Mouse (Mus musculus) liver, adult 2 months (tissue): ENCODE results near the gene Uri1. TPM values are rescaled to one million over a fixed set of nuclear protein-coding genes. Genes with fewer than 3 reads are reported as not detected.

Experiments
- DNase-seq: peaks from one replicate; pipeline ENCODE4 v3.0.0-alpha.2; 2011; ENCODE audit warnings: low read depth, low spot score; ENCODE audit errors: extremely low read depth
- H3K27ac ChIP-seq: fragments of 200-500 bp; replicated peaks from 2 replicates; pipeline ENCODE4 v1.5.1; 2012; ENCODE audit warnings: low read depth, mild to moderate bottlenecking, control low read depth, inconsistent platforms, low read length; ENCODE audit not compliant: insufficient read depth
- H3K27me3 ChIP-seq: fragments of 200-500 bp; 2 replicates; pipeline ENCODE4 v1.6.1; 2012; ENCODE audit warnings: mild to moderate bottlenecking, moderate library complexity, low read length, inconsistent platforms; ENCODE audit not compliant: control insufficient read depth, insufficient read depth
- H3K36me3 ChIP-seq: fragments of 200-500 bp; 2 replicates; pipeline ENCODE4 v1.6.1; 2012; ENCODE audit warnings: low read length, inconsistent platforms; ENCODE audit not compliant: control insufficient read depth, insufficient read depth
- H3K4me1 ChIP-seq: fragments of 200-500 bp; 2 replicates; pipeline ENCODE4 v1.6.1; 2011; ENCODE audit warnings: low read length; ENCODE audit not compliant: control insufficient read depth, insufficient read depth
- H3K4me3 ChIP-seq: fragments of 200-500 bp; 2 replicates; pipeline ENCODE4 v1.5.1; 2011; ENCODE audit warnings: low read depth, mild to moderate bottlenecking, control low read depth, low read length, moderate library complexity; ENCODE audit not compliant: insufficient read depth
- H3K79me2 ChIP-seq: fragments of 200-500 bp; 2 replicates; pipeline ENCODE4 v1.6.1; 2012; ENCODE audit warnings: inconsistent platforms, mild to moderate bottlenecking, low read length, moderate library complexity; ENCODE audit not compliant: control insufficient read depth, insufficient read depth
- H3K9ac ChIP-seq: fragments of 200-500 bp; 2 replicates; pipeline ENCODE4 v1.6.1; 2012; ENCODE audit warnings: low read depth, mild to moderate bottlenecking, control low read depth, inconsistent platforms, low read length
- CTCF ChIP-seq: fragments of 200-500 bp; IDR thresholded peaks from 2 replicates; pipeline ENCODE4 v1.5.1; 2011; ENCODE audit warnings: low read depth, low read length, control low read depth
- POLR2A ChIP-seq: fragments of 200-500 bp; IDR thresholded peaks from 2 replicates; pipeline ENCODE4 v1.6.1; 2011; ENCODE audit warnings: low read length, control low read depth; ENCODE audit not compliant: insufficient read depth; ENCODE audit errors: extremely low read depth
- WGBS: fragments of 180-500 bp; shearing (Covaris S2); methylation state at CpG from one replicate; pipeline ENCODE4 v1.1.7; 2018; 5-methylcytosine and 5-hydroxymethylcytosine counted together
- polyA plus RNA-seq: library from polyadenylated mRNA; depleted of rRNA; stranded (reverse); fragments of >200 nt; gene quantifications from 2 replicates; pipeline ENCODE4 v1.2.3, GENCODE M21; 2012; rRNA removed
- total RNA-seq: library from RNA; depleted of rRNA; stranded (reverse); fragments of >200 nt; gene quantifications from 2 replicates; pipeline ENCODE4 v1.2.3, GENCODE M21; 2014; rRNA removed

The Uri1 gene
- total and polyA plus RNA-seq, 2 experiments: 6.2 to 13.9 TPM

DNA sequence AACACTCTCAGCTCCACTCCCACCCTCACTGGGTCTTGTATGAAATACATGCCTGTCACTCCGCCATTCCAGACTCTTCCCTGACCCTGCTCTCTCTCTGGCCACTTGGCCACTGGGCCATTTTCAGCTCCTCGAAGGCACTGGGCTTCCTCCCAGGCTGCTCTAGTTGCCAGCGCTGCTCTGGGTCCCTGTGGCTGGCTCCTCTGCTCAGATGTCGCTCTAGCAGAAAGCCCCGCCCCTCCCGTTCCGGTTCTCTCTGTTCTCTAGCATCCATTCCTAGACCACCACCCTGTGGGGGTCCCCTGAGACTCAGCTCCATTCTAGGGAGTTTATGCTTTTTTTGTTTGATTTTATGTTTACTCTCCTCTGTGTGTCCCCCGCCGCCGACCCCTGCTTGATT, 104.4 kb downstream of the Uri1 start:
- Histone ChIP-seq H3K27me3 (no peaks in the 10 kb centered on the region), H3K4me3 (no peak overlapping the region), H3K79me2 (no peaks in the 10 kb centered on the region), H3K36me3 (no peaks in the 10 kb centered on the region), H3K9ac (no peak overlapping the region), H3K27ac (no peak overlapping the region), H3K4me1 (no peaks in the 10 kb centered on the region)
- TF ChIP-seq POLR2A (no peak), CTCF (no peak)
- DNase-seq: no peak
- WGBS: 56% methylated on average over 10 of the region's 10 CpGs

DNA sequence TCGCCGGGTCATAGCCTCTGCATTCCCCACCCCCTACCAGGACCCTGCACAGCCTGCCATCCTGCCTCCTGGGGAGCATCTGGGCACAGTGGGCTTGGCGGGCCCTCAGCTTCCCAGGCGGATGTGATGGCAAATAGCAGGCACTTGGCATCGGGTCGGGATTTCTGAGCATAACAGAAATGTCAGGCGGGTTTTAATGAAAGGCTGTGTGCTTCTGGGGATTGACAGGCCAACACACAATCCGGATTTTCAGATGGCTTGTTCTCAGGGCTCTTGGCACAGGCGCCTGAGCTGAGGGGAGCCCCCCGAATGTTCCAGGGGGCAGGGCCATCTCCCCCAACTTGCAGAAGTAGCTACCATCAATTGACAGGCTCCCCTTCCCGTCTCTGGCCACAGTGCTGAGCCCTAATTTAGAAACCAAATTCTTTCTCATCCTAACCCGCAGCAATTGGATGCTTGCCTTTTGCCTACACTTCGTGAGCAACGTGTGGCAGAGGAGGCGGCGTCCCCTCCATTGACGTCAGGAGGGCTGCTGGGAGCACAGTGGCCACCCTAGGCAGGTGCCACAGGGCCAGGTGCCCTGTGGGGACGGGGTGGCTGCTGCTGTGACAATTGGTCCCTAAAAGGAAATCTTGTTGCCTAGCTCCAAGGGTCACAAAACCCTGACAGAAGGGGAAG, 106.5 kb downstream of the Uri1 start:
- DNase-seq: no peak
- H3K9ac ChIP-seq: no peak overlapping the region
- no peaks in the 10 kb centered on the region for H3K27me3 ChIP-seq
- 71% methylated on average over 18 of the region's 18 CpGs for WGBS
- no peak for TF ChIP-seq POLR2A
- no peak for TF ChIP-seq CTCF
- H3K4me3 ChIP-seq: no peak overlapping the region
- H3K36me3 ChIP-seq: no peaks in the 10 kb centered on the region
- no peaks in the 10 kb centered on the region for H3K79me2 ChIP-seq
- no peaks in the 10 kb centered on the region for H3K4me1 ChIP-seq
- H3K27ac ChIP-seq: no peak overlapping the region

DNA sequence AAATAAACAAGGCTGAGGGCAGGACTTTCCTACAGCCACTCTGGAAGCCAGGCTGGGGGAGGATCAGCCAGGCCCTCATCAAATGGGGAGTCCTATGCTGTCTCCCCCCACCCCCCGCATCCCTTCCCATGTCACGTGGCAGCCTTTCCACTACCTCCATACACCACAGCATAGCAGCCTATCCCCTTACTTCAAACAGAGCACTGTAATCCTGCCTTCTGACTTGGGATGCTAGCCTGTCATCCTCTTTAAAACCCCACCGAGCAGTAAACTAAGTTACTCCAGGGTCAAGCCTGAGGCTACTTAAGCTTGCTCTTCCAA, 111.6 kb downstream of the Uri1 start:
- 61% methylated on average over 3 of the region's 3 CpGs for WGBS
- Histone ChIP-seq H3K4me1 (no peaks in the 10 kb centered on the region), H3K79me2 (no peaks in the 10 kb centered on the region), H3K9ac (no peak overlapping the region), H3K27me3 (no peaks in the 10 kb centered on the region), H3K27ac (no peak overlapping the region), H3K36me3 (no peaks in the 10 kb centered on the region), H3K4me3 (no peak overlapping the region)
- no peak for DNase-seq
- no peak for TF ChIP-seq POLR2A
- no peak for TF ChIP-seq CTCF

DNA sequence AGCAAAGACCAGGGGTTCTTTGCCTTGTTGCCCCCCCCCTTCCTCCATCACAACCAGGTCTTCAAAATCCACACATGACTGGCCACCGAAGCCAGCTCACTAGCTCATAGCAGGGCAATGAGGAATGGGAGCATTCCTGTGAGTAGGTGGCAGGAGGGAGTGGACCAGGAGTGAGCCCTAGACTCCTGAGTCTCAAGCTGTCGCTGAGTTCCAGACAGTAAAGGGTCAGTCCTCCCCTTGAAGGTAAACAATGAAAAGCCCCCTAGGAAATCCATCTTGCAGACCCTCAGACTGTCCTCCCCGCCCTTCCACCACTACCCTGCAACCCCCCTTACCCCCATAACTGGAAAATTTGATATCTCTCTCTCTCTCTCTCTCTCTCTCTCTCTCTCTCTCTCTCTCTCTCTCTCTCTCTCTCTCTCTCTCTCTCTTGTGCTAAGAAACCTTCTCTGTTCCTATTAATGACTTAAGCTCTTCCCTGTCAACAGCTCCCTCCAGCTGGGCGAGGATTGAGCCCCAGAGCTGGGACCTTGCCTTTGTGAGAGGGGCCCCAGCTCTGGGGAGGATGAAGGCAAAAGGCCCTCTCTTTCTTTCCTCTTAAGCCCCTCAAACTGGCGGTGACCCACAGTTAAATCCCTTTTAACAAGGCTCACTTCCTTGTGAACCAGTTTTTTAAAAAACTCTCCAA, 112.1 kb downstream of the Uri1 start:
- TF ChIP-seq POLR2A (no peak), CTCF (no peak)
- no peak overlapping the region for H3K9ac ChIP-seq
- 57% methylated on average over 5 of the region's 5 CpGs for WGBS
- H3K27me3 ChIP-seq: no peaks in the 10 kb centered on the region
- no peaks in the 10 kb centered on the region for H3K79me2 ChIP-seq
- no peak overlapping the region for H3K27ac ChIP-seq
- H3K36me3 ChIP-seq: no peaks in the 10 kb centered on the region
- no peak overlapping the region for H3K4me3 ChIP-seq
- no peaks in the 10 kb centered on the region for H3K4me1 ChIP-seq
- DNase-seq: no peak

DNA sequence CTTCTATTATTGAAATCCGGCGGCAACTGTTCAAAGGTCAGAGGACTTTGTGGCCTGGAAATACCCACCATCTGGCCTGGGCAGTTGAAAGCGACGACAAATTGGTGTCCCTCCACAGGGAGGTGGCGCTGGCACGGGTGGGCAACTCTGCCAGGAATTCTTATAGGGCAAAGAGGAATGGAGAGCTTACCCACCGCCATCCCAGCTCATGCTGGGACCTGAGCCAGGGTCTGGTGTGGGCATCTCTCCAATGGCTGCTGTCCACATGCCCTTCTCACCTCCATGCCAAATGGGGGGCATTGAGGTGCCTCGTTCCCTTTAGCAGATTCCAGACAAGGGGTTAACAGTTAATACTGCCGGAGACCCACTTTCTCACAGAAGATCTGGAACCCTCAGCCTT, 113.2 kb downstream of the Uri1 start:
- no peak for DNase-seq
- no peak overlapping the region for H3K9ac ChIP-seq
- WGBS: 81% methylated on average over 9 of the region's 9 CpGs

More for the DNA sequence above, 113.2 kb downstream of the Uri1 start:
- no peaks in the 10 kb centered on the region for H3K27me3 ChIP-seq
- TF ChIP-seq POLR2A (no peak), CTCF (no peak)
- H3K36me3 ChIP-seq: no peaks in the 10 kb centered on the region
- H3K79me2 ChIP-seq: no peaks in the 10 kb centered on the region
- no peaks in the 10 kb centered on the region for H3K4me1 ChIP-seq
- no peak overlapping the region for H3K4me3 ChIP-seq
- no peak overlapping the region for H3K27ac ChIP-seq

Other genes with a start within 250 kb of the Uri1 start
- 0.07 TPM in 1 of 2 replicates, not detected in the other for gene Zfp536, start 249.9 kb downstream of the Uri1 start, total RNA-seq
- not detected in 2 replicates for gene Zfp536, start 249.9 kb downstream of the Uri1 start, polyA plus RNA-seq
- 0.34 and 0.37 TPM in 2 replicates for gene Ccne1, start 84.0 kb upstream of the Uri1 start, total RNA-seq
- gene Ccne1, start 84.0 kb upstream of the Uri1 start, polyA plus RNA-seq: 0.37 and 0.41 TPM in 2 replicates
- gene 1600014C10Rik, start 159.7 kb upstream of the Uri1 start, total RNA-seq: 135 and 146 TPM in 2 replicates
- gene 1600014C10Rik, start 159.7 kb upstream of the Uri1 start, polyA plus RNA-seq: 116 and 202 TPM in 2 replicates
- 3.4 and 6.6 TPM in 2 replicates for gene Plekhf1, start 204.5 kb upstream of the Uri1 start, total RNA-seq
- gene Plekhf1, start 204.5 kb upstream of the Uri1 start, polyA plus RNA-seq: 2.5 and 3.2 TPM in 2 replicates
- gene Pop4, start 247.9 kb upstream of the Uri1 start, total RNA-seq: 10.7 and 12.8 TPM in 2 replicates
- 6.5 and 7.2 TPM in 2 replicates for gene Pop4, start 247.9 kb upstream of the Uri1 start, polyA plus RNA-seq